Mouse (Mus musculus) hindbrain, embryonic 11.5 days (tissue): ENCODE results near the gene Gm29666. TPM values are rescaled to one million over a fixed set of nuclear protein-coding genes. Genes with fewer than 3 reads are reported as not detected.

ENCODE experiments used
- ATAC-seq: fragments of 200-750 bp; cut with Nextera tagmentation; 2 replicates; pipeline ENCODE4 v1.8.0; 2017; ENCODE audit warnings: mild to moderate bottlenecking, moderate TSS enrichment, moderate library complexity; ENCODE audit not compliant: low FRiP score
- DNase-seq: peaks from one replicate; pipeline ENCODE4 v3.0.0-alpha.2; 2015; ENCODE audit warnings: low spot score
- H3K27ac ChIP-seq: fragments of 300-500 bp; sonication (generic); 2 replicates; pipeline ENCODE4 v1.5.1; 2014; ENCODE audit warnings: mild to moderate bottlenecking, low read depth, low read length
- H3K27me3 ChIP-seq: fragments of 300-500 bp; sonication (generic); 2 replicates; pipeline ENCODE4 v1.6.1; 2014; ENCODE audit warnings: mild to moderate bottlenecking, low read length, moderate library complexity, mixed read lengths; ENCODE audit not compliant: control insufficient read depth, insufficient read depth
- H3K36me3 ChIP-seq: fragments of 300-500 bp; sonication (generic); 2 replicates; pipeline ENCODE4 v1.6.1; 2014; ENCODE audit warnings: mild to moderate bottlenecking, low read length, moderate library complexity, mixed read lengths; ENCODE audit not compliant: control insufficient read depth, insufficient read depth
- H3K4me1 ChIP-seq: fragments of 300-500 bp; sonication (generic); replicated peaks from 2 replicates; pipeline ENCODE4 v1.6.1; 2014; ENCODE audit warnings: low read length, mixed read lengths; ENCODE audit not compliant: control insufficient read depth, insufficient read depth
- H3K4me2 ChIP-seq: fragments of 300-500 bp; sonication (generic); replicated peaks from 2 replicates; pipeline ENCODE4 v1.6.1; 2014; ENCODE audit warnings: mild to moderate bottlenecking, low read depth, low read length
- H3K4me3 ChIP-seq: fragments of 300-500 bp; sonication (generic); 2 replicates; pipeline ENCODE4 v1.5.1; 2014; ENCODE audit warnings: low read depth, low read length
- H3K9ac ChIP-seq: fragments of 300-500 bp; sonication (generic); 2 replicates; pipeline ENCODE4 v1.6.1; 2014; ENCODE audit warnings: low read depth, low read length
- H3K9me3 ChIP-seq: fragments of 300-500 bp; sonication (generic); 2 replicates; pipeline ENCODE4 v1.6.1; 2016; ENCODE audit warnings: low read length; ENCODE audit not compliant: control insufficient read depth
- WGBS: fragments of 180-500 bp; shearing (Covaris S2); extraction: QIAGEN DNeasy Blood & Tissue Kit; methylation state at CpG from one replicate; pipeline ENCODE4 v1.1.7; 2014; 5-methylcytosine and 5-hydroxymethylcytosine counted together
- polyA plus RNA-seq: library from polyadenylated mRNA; unstranded; fragments of >200 nt; fragmentation: Nextera tagmentation; extraction: Ambion mirVana; gene quantifications from 2 replicates; pipeline ENCODE4 v1.2.1, GENCODE M21; 2014

The Gm29666 gene
- polyA plus RNA-seq, 1 experiment from 2014 or later = 0.62 TPM

GRCm38 (mm10) chr15:84953259-84953658 is 33.4 kb upstream of the Gm29666 start:
- WGBS = 94% methylated on average over 11 of the region's 11 CpGs
- H3K36me3 ChIP-seq = peaks cover 7% of the 10 kb centered on the region; the same call in 1 of the 2 replicates
- no peak for ATAC-seq

DNA sequence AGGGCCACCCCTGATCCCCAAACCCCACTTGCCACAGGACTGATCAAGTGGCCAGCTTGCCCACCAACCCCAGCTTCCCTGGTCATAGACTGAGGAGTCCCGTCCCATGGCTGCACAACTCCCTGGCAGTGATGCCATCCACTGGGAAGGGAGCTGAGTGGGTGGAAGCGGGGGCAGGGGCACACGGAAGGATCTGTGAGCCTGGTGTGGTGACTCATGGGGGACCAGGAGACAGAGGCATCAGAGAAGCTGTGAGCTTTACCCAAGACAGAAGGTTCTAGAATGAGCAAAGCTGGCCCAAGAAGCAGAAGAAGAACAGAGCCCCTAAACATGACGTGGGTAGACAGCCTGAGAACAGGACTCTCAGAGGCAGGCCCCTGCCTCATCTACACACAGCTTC is 30.2 kb upstream of the Gm29666 start:
- WGBS = 97% methylated on average over 4 of the region's 4 CpGs
- no peak overlapping the region for H3K4me3 ChIP-seq
- no peak for ATAC-seq
- H3K27me3 ChIP-seq = no peaks in the 10 kb centered on the region
- H3K9ac ChIP-seq = no peak overlapping the region
- DNase-seq = no peak
- no peak overlapping the region for H3K27ac ChIP-seq
- H3K36me3 ChIP-seq = peaks cover 7% of the 10 kb centered on the region; the same call in 1 of the 2 replicates
- H3K9me3 ChIP-seq = no peaks in the 10 kb centered on the region
- no peak overlapping the region for H3K4me2 ChIP-seq
- no peaks in the 10 kb centered on the region for H3K4me1 ChIP-seq

More at GRCm38 (mm10) chr15:84953259-84953658, 33.4 kb upstream of the Gm29666 start:
- no peaks in the 10 kb centered on the region for H3K4me1 ChIP-seq
- no peaks in the 10 kb centered on the region for H3K27me3 ChIP-seq
- no peak for DNase-seq
- no peak overlapping the region for H3K27ac ChIP-seq
- H3K4me3 ChIP-seq = no peak overlapping the region
- no peak overlapping the region for H3K9ac ChIP-seq
- H3K4me2 ChIP-seq = no peak overlapping the region
- no peaks in the 10 kb centered on the region for H3K9me3 ChIP-seq

DNA sequence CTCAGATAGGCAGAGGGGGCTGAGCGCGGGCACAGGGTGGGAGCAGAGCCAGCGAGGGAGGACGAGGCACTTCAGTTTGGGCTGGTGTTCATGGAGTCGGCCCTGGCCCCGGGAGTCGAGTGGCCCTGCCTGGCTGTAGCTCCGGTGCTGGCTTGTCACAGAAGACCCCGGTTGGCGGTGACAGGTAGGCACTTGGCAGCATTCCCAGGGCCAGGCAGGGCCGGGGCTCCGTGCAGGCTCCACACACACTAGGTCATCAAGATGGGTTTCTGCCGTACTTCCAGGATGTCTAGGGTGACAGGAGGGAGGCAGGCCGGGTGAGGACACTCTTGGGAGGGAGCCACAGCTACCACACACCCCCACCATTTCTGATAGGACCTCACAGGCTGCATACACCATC is 29.2 kb upstream of the Gm29666 start:
- no peak overlapping the region for H3K4me2 ChIP-seq
- H3K9ac ChIP-seq = no peak overlapping the region
- no peaks in the 10 kb centered on the region for H3K9me3 ChIP-seq
- H3K4me1 ChIP-seq = no peaks in the 10 kb centered on the region
- H3K4me3 ChIP-seq = no peak overlapping the region
- ATAC-seq = no peak
- H3K27me3 ChIP-seq = no peaks in the 10 kb centered on the region
- H3K27ac ChIP-seq = no peak overlapping the region
- 93% methylated on average over 14 of the region's 14 CpGs for WGBS
- peaks cover 7% of the 10 kb centered on the region; the same call in 1 of the 2 replicates for H3K36me3 ChIP-seq
- DNase-seq = no peak

DNA sequence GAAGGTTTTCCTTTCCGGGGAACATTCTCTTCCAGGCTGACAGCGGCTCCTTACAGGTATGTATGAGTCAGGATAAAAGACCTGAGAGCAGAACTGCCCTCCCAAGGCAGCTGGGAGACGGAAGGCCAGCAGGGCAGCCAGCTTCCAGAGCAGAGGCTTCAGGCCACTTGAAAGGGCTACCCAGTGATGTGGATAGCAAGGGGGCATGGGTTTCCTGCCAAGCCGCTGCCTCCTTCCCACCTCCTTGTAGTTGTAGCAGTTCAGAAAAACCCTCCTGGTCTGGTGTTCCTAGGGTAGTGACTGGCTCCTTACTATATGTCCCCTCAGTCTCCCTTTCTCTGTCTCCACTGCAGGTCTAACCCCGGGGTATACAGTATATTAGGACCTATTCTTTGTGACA is 24.5 kb upstream of the Gm29666 start:
- no peaks in the 10 kb centered on the region for H3K4me1 ChIP-seq
- no peak for DNase-seq
- no peak overlapping the region for H3K27ac ChIP-seq
- no peak for ATAC-seq
- H3K36me3 ChIP-seq = 0 out of 2 replicates have a peak, but pooled peaks cover 7% of the 10 kb centered on the region
- H3K4me2 ChIP-seq = no peak overlapping the region
- no peaks in the 10 kb centered on the region for H3K9me3 ChIP-seq
- 88% methylated on average over 5 of the region's 5 CpGs for WGBS
- H3K27me3 ChIP-seq = no peaks in the 10 kb centered on the region
- H3K4me3 ChIP-seq = no peak overlapping the region
- no peak overlapping the region for H3K9ac ChIP-seq

DNA sequence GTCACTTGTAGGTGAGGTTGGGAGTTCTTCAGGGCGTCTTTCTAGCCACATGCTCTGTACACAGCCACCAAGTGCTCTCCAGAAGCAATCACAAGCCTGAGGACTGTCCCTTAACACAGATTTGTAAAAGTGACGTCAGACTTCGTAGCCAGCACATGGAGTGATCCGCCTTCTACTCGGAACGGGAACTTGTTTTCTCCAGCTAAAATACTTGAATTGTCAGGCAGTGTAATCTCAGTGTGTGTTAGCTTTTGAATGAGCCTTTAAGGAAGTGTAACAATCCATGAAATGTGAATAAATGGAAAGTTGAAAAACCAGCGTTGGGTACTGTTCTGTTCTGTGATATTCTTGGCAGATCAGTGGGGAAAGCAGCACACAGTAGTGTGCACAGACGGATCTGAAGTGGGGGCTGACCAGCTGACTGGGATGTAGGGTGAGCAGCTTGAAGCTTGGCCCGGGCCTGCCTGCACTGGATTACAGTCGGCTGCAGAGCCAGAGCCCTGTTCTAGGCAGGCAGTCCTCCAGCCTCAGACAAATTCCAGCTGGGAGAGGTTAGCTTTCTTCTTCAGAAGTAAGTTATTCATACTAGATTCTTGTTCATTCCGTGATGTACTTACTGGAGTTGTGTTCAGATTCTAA is 22.9 kb upstream of the Gm29666 start:
- no peak for ATAC-seq
- Histone ChIP-seq H3K4me2 (no peak overlapping the region), H3K4me1 (no peaks in the 10 kb centered on the region), H3K4me3 (no peak overlapping the region), H3K9ac (no peak overlapping the region), H3K27me3 (no peaks in the 10 kb centered on the region), H3K9me3 (no peaks in the 10 kb centered on the region), H3K36me3 (0 out of 2 replicates have a peak, but pooled peaks cover 9% of the 10 kb centered on the region), H3K27ac (no peak overlapping the region)
- 81% methylated on average over 11 of the region's 11 CpGs for WGBS
- DNase-seq = no peak

DNA sequence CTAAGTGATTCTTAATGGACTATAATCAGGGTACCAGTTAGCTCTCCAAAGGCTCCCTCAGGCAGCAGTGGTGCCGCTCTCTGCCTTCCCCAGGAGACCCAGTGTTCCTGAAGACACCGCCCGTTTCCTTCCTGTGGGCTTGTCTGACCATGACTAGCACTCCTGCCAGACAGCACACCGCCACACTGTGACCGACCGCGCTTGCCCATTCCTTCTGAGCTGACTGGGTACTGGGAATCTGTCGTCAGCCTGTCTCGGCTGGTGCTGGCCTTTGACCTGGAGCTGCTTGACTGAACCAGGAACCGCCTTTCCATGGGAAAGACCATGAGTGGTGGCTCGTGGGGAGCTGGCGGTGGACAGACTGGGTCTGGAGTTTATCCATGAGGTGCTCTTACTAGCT is 20.3 kb upstream of the Gm29666 start:
- no peak for DNase-seq
- no peaks in the 10 kb centered on the region for H3K4me1 ChIP-seq
- no peaks in the 10 kb centered on the region for H3K27me3 ChIP-seq
- no peak overlapping the region for H3K4me2 ChIP-seq
- no peaks in the 10 kb centered on the region for H3K9me3 ChIP-seq
- H3K9ac ChIP-seq = no peak overlapping the region
- 56% methylated on average over 12 of the region's 12 CpGs for WGBS
- no peak for ATAC-seq
- H3K4me3 ChIP-seq = no peak overlapping the region
- no peak overlapping the region for H3K27ac ChIP-seq
- peaks cover 24% of the 10 kb centered on the region for H3K36me3 ChIP-seq

DNA sequence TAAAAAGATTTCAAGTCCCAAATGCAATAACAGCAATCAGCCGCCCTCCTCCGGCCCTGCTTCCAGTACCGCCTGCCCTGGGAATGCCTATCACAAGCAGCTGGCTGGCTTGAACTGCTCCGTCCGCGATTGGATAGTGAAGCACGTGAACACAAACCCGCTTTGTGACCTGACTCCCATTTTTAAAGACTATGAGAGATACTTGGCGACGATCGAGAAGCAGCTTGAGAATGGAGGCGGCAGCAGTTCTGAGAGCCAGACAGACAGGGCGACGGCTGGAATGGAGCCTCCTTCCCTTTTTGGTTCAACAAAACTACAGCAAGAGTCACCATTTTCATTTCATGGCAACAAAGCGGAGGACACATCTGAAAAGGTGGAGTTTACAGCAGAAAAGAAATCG is 15.1 kb upstream of the Gm29666 start:
- peaks cover 23% of the 10 kb centered on the region for H3K36me3 ChIP-seq
- no peak for DNase-seq

GRCm38 (mm10) chr15:84932351-84932750 is 12.5 kb upstream of the Gm29666 start:
- Histone ChIP-seq H3K9me3 (no peaks in the 10 kb centered on the region), H3K36me3 (peaks cover 22% of the 10 kb centered on the region)
- WGBS = 77% methylated on average over 5 of the region's 5 CpGs

More for the DNA sequence above, 15.1 kb upstream of the Gm29666 start:
- Histone ChIP-seq H3K4me2 (no peak overlapping the region), H3K9ac (no peak overlapping the region), H3K4me3 (no peak overlapping the region), H3K4me1 (no peaks in the 10 kb centered on the region), H3K27me3 (no peaks in the 10 kb centered on the region), H3K27ac (no peak overlapping the region), H3K9me3 (no peaks in the 10 kb centered on the region)
- 93% methylated on average over 16 of the region's 16 CpGs for WGBS
- no peak for ATAC-seq

DNA sequence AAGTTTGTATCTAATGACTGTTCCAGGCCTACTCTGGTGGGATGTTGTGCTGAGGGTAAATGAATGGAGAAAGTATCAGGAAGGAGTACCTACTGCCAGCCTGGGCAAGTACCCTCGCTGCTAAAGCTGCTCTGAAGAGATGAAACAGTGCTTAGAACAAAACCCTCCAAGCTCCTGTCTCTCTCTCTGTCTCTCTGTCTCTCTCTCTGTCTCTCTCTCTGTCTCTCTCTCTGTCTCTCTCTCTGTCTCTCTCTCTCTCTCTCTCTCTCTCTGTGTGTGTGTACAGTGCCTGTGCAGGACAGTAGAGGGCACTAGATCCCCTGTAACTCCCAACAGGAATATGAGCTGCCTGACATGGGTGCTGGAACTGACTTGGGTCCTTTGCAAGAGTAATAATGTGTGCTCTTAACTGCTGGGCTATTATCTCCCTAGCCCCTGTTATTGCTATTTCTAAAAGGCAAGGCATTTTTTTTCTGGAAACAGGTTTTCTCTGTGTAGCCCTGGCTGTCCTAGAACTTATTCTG is 5.7 kb upstream of the Gm29666 start:
- no peak for ATAC-seq
- peak; percentile 30 for DNase-seq
- no peak overlapping the region for H3K9ac ChIP-seq
- H3K4me3 ChIP-seq = no peak overlapping the region
- peaks cover 4% of the 10 kb centered on the region; the same call in 1 of the 2 replicates for H3K4me1 ChIP-seq
- H3K27ac ChIP-seq = no peak overlapping the region
- H3K36me3 ChIP-seq = peaks cover 5% of the 10 kb centered on the region; the same call in 1 of the 2 replicates
- H3K27me3 ChIP-seq = no peaks in the 10 kb centered on the region
- 81% methylated on average over 1 of the region's 1 CpGs for whole genome bisulfite sequencing
- H3K9me3 ChIP-seq = no peaks in the 10 kb centered on the region
- no peak overlapping the region for H3K4me2 ChIP-seq

More at GRCm38 (mm10) chr15:84932351-84932750, 12.5 kb upstream of the Gm29666 start:
- Histone ChIP-seq H3K4me1 (no peaks in the 10 kb centered on the region), H3K27ac (no peak overlapping the region), H3K27me3 (no peaks in the 10 kb centered on the region), H3K4me3 (no peak overlapping the region), H3K4me2 (no peak overlapping the region), H3K9ac (no peak overlapping the region)
- ATAC-seq = no peak
- no peak for DNase-seq
